Mouse (Mus musculus) kidney, postnatal 0 days (tissue): ENCODE measurements around the gene Tfcp2. TPM values are rescaled to one million over a fixed set of nuclear protein-coding genes. Genes with fewer than 3 reads are reported as not detected.
A peak's percentile ranks its signal among the peaks of the same experiment; 100 is the strongest.

Experiments
- ATAC-seq: fragments of 200-750 bp; cut with Nextera tagmentation; replicated peaks from 2 replicates; pipeline ENCODE4 v1.8.0; 2017; ENCODE audit warnings: low read depth, moderate number of reproducible peaks, moderate TSS enrichment, moderate library complexity; ENCODE audit not compliant: low FRiP score
- DNase-seq: peaks from one replicate; pipeline ENCODE4 v3.0.0-alpha.2; 2016; ENCODE audit warnings: low spot score
- H3K27ac ChIP-seq: fragments of 300-500 bp; sonication (generic); 2 replicates; pipeline ENCODE4 v1.5.1; 2014; ENCODE audit warnings: mild to moderate bottlenecking
- H3K27me3 ChIP-seq: fragments of 300-500 bp; sonication (generic); 2 replicates; pipeline ENCODE4 v1.6.1; 2014; ENCODE audit warnings: low read length, mixed read lengths; ENCODE audit not compliant: insufficient read depth
- H3K36me3 ChIP-seq: fragments of 300-500 bp; sonication (generic); 2 replicates; pipeline ENCODE4 v1.6.1; 2014; ENCODE audit warnings: low read length, mixed read lengths; ENCODE audit not compliant: insufficient read depth
- H3K4me1 ChIP-seq: fragments of 300-500 bp; sonication (generic); replicated peaks from 2 replicates; pipeline ENCODE4 v1.6.1; 2014; ENCODE audit warnings: antibody characterized with exemption, low read length, mixed read lengths; ENCODE audit not compliant: insufficient read depth
- H3K4me2 ChIP-seq: fragments of 300-500 bp; sonication (generic); 2 replicates; pipeline ENCODE4 v1.6.1; 2014; ENCODE audit warnings: mild to moderate bottlenecking, low read length, moderate library complexity, mixed read lengths
- H3K4me3 ChIP-seq: fragments of 300-500 bp; sonication (generic); replicated peaks from 2 replicates; pipeline ENCODE4 v1.5.1; 2014; ENCODE audit warnings: low read depth, low read length
- H3K9ac ChIP-seq: fragments of 300-500 bp; sonication (generic); 2 replicates; pipeline ENCODE4 v1.6.1; 2014; ENCODE audit warnings: low read depth, low read length
- H3K9me3 ChIP-seq: fragments of 300-500 bp; sonication (generic); replicated peaks from 2 replicates; pipeline ENCODE4 v1.6.1; 2016; ENCODE audit warnings: low read length, inconsistent platforms, mixed read lengths
- CTCF ChIP-seq: IDR thresholded peaks from 2 replicates; pipeline ENCODE4 v1.5.1; 2016; ENCODE audit warnings: antibody characterized with exemption, low read depth, mild to moderate bottlenecking, moderate library complexity
- WGBS: fragments of 180-500 bp; shearing (Covaris S2); extraction: QIAGEN DNeasy Blood & Tissue Kit; methylation state at CpG from one replicate; pipeline ENCODE4 v1.1.7; 2014; 5-methylcytosine and 5-hydroxymethylcytosine counted together
- polyA plus RNA-seq: library from polyadenylated mRNA; unstranded; fragments of >200 nt; fragmentation: Nextera tagmentation; extraction: Ambion mirVana; gene quantifications from 2 replicates; pipeline ENCODE4 v1.2.1, GENCODE M21; 2015

Tfcp2 gene
- polyA plus RNA-seq, 1 experiment from 2014 or later: 29.1 TPM

DNA sequence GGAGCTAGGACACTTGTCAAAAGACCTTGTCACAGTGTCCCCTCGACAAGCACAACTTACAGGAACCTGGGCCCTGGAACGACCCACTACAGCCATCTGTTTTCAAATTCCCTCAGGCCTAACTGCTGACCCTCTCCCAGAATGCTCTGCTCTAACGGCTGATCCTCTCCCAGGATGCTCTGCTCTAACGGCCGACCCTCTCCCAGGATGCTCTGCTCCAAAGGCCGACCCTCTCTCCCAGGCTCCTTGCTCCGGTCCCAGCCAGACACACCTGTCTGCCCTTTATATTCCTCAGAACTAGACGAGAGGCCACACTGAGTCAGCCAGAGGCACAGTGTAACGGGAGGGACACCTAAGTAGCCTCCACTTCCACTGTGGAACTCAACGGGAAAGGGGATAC, 28.3 kb upstream of the Tfcp2 start:
- Histone ChIP-seq H3K9ac (no peak overlapping the region), H3K4me2 (no peak overlapping the region), H3K27me3 (no peaks in the 10 kb centered on the region), H3K9me3 (no peaks in the 10 kb centered on the region), H3K4me1 (0 out of 2 replicates have a peak, but pooled peaks cover 5% of the 10 kb centered on the region), H3K4me3 (no peak overlapping the region), H3K27ac (no peak overlapping the region), H3K36me3 (peaks cover 5% of the 10 kb centered on the region; the same call in 1 of the 2 replicates)
- whole genome bisulfite sequencing: 87% methylated on average over 10 of the region's 10 CpGs
- no peak for ATAC-seq
- TF ChIP-seq CTCF: no peak
- DNase-seq: no peak

DNA sequence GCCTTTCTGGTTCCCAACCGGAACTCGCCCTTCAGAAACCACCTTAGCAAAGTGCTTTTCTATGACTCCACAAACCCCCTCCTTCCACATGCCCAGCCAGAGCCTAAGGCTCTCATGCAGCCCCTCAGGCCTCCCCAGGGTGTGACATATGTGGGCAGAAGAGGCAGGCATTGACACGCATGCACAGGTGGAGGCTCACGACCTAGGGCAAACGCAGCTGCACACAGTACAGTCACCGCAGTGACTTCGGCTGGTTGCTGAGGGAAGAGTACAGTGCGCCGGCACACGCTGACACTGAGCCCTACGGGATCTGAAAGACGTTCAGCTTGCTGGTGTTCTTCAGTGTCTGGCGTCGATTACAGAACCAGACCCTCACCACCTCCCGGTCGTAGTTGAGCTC, 26.2 kb upstream of the Tfcp2 start:
- H3K36me3 ChIP-seq: 0 out of 2 replicates have a peak, but pooled peaks cover 5% of the 10 kb centered on the region
- peaks cover 21% of the 10 kb centered on the region for H3K4me1 ChIP-seq
- H3K27me3 ChIP-seq: no peaks in the 10 kb centered on the region
- H3K4me3 ChIP-seq: no peak overlapping the region
- no peak overlapping the region for H3K27ac ChIP-seq
- no peaks in the 10 kb centered on the region for H3K9me3 ChIP-seq
- WGBS: 88% methylated on average over 16 of the region's 16 CpGs
- no peak for ATAC-seq
- TF ChIP-seq CTCF: no peak
- H3K9ac ChIP-seq: no peak overlapping the region
- H3K4me2 ChIP-seq: no peak overlapping the region
- DNase-seq: no peak

GRCm38 (mm10) chr15:100576810-100577209, 25.0 kb upstream of the Tfcp2 start:
- TF ChIP-seq CTCF: no peak
- WGBS: 74% methylated on average over 6 of the region's 6 CpGs
- ATAC-seq: no peak

GRCm38 (mm10) chr15:100576392-100576791, 24.6 kb upstream of the Tfcp2 start:
- no peak overlapping the region for H3K4me3 ChIP-seq
- DNase-seq (no peak), ATAC-seq (no peak)
- no peak for TF ChIP-seq CTCF
- no peak overlapping the region for H3K9ac ChIP-seq
- 0 out of 2 replicates have a peak, but pooled peaks cover 5% of the 10 kb centered on the region for H3K36me3 ChIP-seq
- H3K27ac ChIP-seq: no peak overlapping the region
- peaks cover 21% of the 10 kb centered on the region for H3K4me1 ChIP-seq
- WGBS: 83% methylated on average over 6 of the region's 6 CpGs
- H3K4me2 ChIP-seq: no peak overlapping the region
- H3K27me3 ChIP-seq: no peaks in the 10 kb centered on the region
- H3K9me3 ChIP-seq: no peaks in the 10 kb centered on the region

More at GRCm38 (mm10) chr15:100576810-100577209, 25.0 kb upstream of the Tfcp2 start:
- DNase-seq: no peak
- H3K4me1 ChIP-seq: peaks cover 21% of the 10 kb centered on the region
- H3K9ac ChIP-seq: no peak overlapping the region
- H3K36me3 ChIP-seq: 0 out of 2 replicates have a peak, but pooled peaks cover 5% of the 10 kb centered on the region
- no peaks in the 10 kb centered on the region for H3K27me3 ChIP-seq
- no peak overlapping the region for H3K4me2 ChIP-seq
- no peak overlapping the region for H3K4me3 ChIP-seq
- H3K27ac ChIP-seq: no peak overlapping the region
- H3K9me3 ChIP-seq: no peaks in the 10 kb centered on the region

- TF ChIP-seq CTCF: no peak
- Histone ChIP-seq H3K9ac (no peak overlapping the region), H3K27me3 (no peaks in the 10 kb centered on the region), H3K4me3 (no peak overlapping the region), H3K4me1 (peaks cover 21% of the 10 kb centered on the region), H3K4me2 (no peak overlapping the region), H3K36me3 (0 out of 2 replicates have a peak, but pooled peaks cover under 1% of the 10 kb centered on the region), H3K9me3 (no peaks in the 10 kb centered on the region), H3K27ac (peak overlapping the region; percentile 82)
- DNase-seq (no peak), ATAC-seq (peak; percentile 46; the same call in 1 of the 2 replicates)
- WGBS: 75% methylated on average over 12 of the region's 12 CpGs
Observed at GRCm38 (mm10) chr15:100575366-100575765, 23.6 kb upstream of the Tfcp2 start.

DNA sequence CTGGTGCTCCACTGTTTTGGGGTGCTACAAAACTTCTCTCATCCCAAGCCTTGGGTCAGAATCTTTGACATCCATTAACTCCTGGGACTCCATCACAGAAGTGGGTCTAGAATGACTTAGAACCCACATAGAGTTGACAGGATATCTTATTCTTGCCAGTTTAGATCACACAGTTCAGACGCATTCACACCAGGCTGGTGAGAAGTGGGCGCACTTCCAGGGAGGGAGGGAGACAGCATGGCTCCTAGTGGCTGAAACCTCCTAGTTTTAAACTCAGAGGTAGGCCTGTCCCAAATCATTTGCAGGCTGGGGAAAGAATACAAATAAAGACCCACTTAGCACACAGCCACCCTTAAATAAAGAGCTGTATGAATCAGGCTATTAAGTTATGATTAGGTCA, 22.6 kb upstream of the Tfcp2 start:
- Histone ChIP-seq H3K4me3 (no peak overlapping the region), H3K9ac (0 out of 2 replicates have a peak overlapping the region, but pooled peaks have one; percentile 31), H3K4me1 (peaks cover 21% of the 10 kb centered on the region), H3K9me3 (no peaks in the 10 kb centered on the region), H3K36me3 (no peaks in the 10 kb centered on the region), H3K4me2 (no peak overlapping the region), H3K27ac (peak overlapping the region; percentile 82), H3K27me3 (no peaks in the 10 kb centered on the region)
- ATAC-seq (no peak), DNase-seq (no peak)
- TF ChIP-seq CTCF: no peak
- WGBS: 68% methylated on average over 2 of the region's 2 CpGs

DNA sequence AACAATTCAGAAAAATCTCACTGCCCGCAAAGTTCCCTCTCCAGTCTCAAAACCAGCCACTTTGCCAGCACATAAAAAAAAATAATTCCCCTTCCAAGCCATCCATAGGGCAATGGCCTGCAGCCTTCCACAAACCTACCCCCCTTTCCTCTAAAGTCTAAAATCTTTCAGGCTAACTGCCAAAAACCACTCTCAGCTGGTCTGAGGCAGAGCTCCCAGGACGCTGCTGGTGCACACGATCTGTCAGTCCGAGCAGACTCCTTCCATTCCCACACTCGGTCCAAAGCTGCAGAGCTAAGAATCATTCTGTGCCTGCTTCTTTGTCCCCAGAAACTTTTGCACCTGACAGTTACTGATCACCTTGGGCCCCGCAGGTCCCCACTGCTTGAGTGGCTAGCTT, 22.1 kb upstream of the Tfcp2 start:
- ATAC-seq: no peak
- TF ChIP-seq CTCF: no peak
- 34% methylated on average over 6 of the region's 6 CpGs for WGBS
- peaks cover 21% of the 10 kb centered on the region for H3K4me1 ChIP-seq
- no peaks in the 10 kb centered on the region for H3K27me3 ChIP-seq
- peak overlapping the region; percentile 82 for H3K27ac ChIP-seq
- H3K36me3 ChIP-seq: no peaks in the 10 kb centered on the region
- peak; percentile 56 for DNase-seq
- H3K9ac ChIP-seq: peak overlapping the region; percentile 31; the same call in 1 of the 2 replicates
- H3K9me3 ChIP-seq: no peaks in the 10 kb centered on the region
- H3K4me3 ChIP-seq: no peak overlapping the region
- H3K4me2 ChIP-seq: no peak overlapping the region
